Mouse (Mus musculus) ES-E14 (cell line): ENCODE results near the gene Mbtps2. TPM values are rescaled to one million over a fixed set of nuclear protein-coding genes. Genes with fewer than 3 reads are reported as not detected.

Experiments used
- DNase-seq: peaks from one replicate; pipeline ENCODE4 v3.0.0-alpha.2; 2013; ENCODE audit warnings: low read depth, low spot score
- H3K27ac ChIP-seq: 2 replicates; pipeline ENCODE4 v1.5.1; 2012; ENCODE audit warnings: low read depth, mild to moderate bottlenecking, low read length, moderate library complexity, mixed read lengths; ENCODE audit not compliant: poor library complexity, insufficient read depth, severe bottlenecking
- H3K36me3 ChIP-seq: 2 replicates; pipeline ENCODE4 v1.6.1; 2012; ENCODE audit warnings: mild to moderate bottlenecking, low read length, moderate library complexity, mixed read lengths; ENCODE audit not compliant: control insufficient read depth, poor library complexity, insufficient read depth, severe bottlenecking
- H3K4me1 ChIP-seq, 2 experiments: fragments of 150-350 bp in 1 of 2; sonication (generic) in 1 of 2; 2 replicates each; pipeline ENCODE4 v1.6.1; 2012; ENCODE audit warnings: low read length in 2 of 2, mild to moderate bottlenecking in 1 of 2, mixed read lengths in 1 of 2; ENCODE audit not compliant: control insufficient read depth in 2 of 2, insufficient read depth in 2 of 2, poor library complexity in 1 of 2
- H3K4me3 ChIP-seq, 2 experiments: fragments of 150-350 bp in 1 of 2; sonication (generic) in 1 of 2; 2 replicates each; pipeline ENCODE4 v1.5.1; 2012; ENCODE audit warnings: low read length in 2 of 2, low read depth in 1 of 2, mild to moderate bottlenecking in 1 of 2, mixed read lengths in 1 of 2; ENCODE audit not compliant: insufficient read depth in 1 of 2, poor library complexity in 1 of 2, severe bottlenecking in 1 of 2
- H3K9ac ChIP-seq: 2 replicates; pipeline ENCODE4 v1.6.1; 2012; ENCODE audit warnings: low read depth, mild to moderate bottlenecking, low read length, mixed read lengths; ENCODE audit not compliant: poor library complexity, insufficient read depth, severe bottlenecking
- H3K9me3 ChIP-seq: fragments of 150-350 bp; sonication (generic); 2 replicates; pipeline ENCODE4 v1.6.1; 2012; ENCODE audit warnings: low read depth, mild to moderate bottlenecking, low read length; ENCODE audit not compliant: control insufficient read depth, insufficient read depth
- CHD2 ChIP-seq: IDR thresholded peaks from 2 replicates; pipeline ENCODE4 v1.6.1; 2014; ENCODE audit warnings: mild to moderate bottlenecking, low read depth, low read length, inconsistent platforms
- HCFC1 ChIP-seq: IDR thresholded peaks from 2 replicates; pipeline ENCODE4 v1.6.1; 2012; ENCODE audit warnings: low read length, inconsistent platforms, borderline replicate concordance; ENCODE audit not compliant: insufficient read depth
- MAFK ChIP-seq: IDR thresholded peaks from 2 replicates; pipeline ENCODE4 v1.6.1; 2014; ENCODE audit warnings: mild to moderate bottlenecking, low read depth, low read length, inconsistent platforms; ENCODE audit not compliant: insufficient read depth
- ZC3H11A ChIP-seq: IDR thresholded peaks from 2 replicates; pipeline ENCODE4 v1.6.1; 2012; ENCODE audit warnings: low read depth, mild to moderate bottlenecking, inconsistent platforms, low read length, borderline replicate concordance
- ZNF384 ChIP-seq: IDR thresholded peaks from 2 replicates; pipeline ENCODE4 v1.6.1; 2012; ENCODE audit warnings: low read depth, low read length, inconsistent platforms
- in situ Hi-C, 2 experiments: fragments of 600-800 bp; cut with MboI; formaldehyde crosslinking; loops; one replicate each; pipeline ENCODE4 v1.15.1; 2025; ENCODE audit warnings: low sequenced_read_pairs in 2 of 2, inconsistent platforms in 1 of 2; ENCODE audit not compliant: unreplicated experiment in 2 of 2
- total RNA-seq: library from RNA; depleted of rRNA; stranded (reverse); fragments of 300-350 nt; gene quantifications from 2 replicates; pipeline ENCODE4 v1.2.3, GENCODE M21; 2012

Gene Mbtps2
- total RNA-seq, 1 experiment: 17.6 TPM

- Histone ChIP-seq H3K36me3 (no peaks in the 10 kb centered on the region), H3K4me1 (no peaks in the 10 kb centered on the region), H3K9me3 (no peaks in the 10 kb centered on the region), H3K27ac (no peak overlapping the region), H3K9ac (no peak overlapping the region), H3K4me3 (no peak overlapping the region)
- in situ Hi-C loops: no loop called here
- TF ChIP-seq ZNF384: no peak
- no peak for TF ChIP-seq HCFC1
- TF ChIP-seq ZC3H11A: no peak
- TF ChIP-seq MAFK: no peak
- no peak for TF ChIP-seq CHD2
- DNase-seq: no peak
Observed at GRCm38 (mm10) chrX:157637253-157637652, 38.7 kb upstream of the Mbtps2 start.

DNA sequence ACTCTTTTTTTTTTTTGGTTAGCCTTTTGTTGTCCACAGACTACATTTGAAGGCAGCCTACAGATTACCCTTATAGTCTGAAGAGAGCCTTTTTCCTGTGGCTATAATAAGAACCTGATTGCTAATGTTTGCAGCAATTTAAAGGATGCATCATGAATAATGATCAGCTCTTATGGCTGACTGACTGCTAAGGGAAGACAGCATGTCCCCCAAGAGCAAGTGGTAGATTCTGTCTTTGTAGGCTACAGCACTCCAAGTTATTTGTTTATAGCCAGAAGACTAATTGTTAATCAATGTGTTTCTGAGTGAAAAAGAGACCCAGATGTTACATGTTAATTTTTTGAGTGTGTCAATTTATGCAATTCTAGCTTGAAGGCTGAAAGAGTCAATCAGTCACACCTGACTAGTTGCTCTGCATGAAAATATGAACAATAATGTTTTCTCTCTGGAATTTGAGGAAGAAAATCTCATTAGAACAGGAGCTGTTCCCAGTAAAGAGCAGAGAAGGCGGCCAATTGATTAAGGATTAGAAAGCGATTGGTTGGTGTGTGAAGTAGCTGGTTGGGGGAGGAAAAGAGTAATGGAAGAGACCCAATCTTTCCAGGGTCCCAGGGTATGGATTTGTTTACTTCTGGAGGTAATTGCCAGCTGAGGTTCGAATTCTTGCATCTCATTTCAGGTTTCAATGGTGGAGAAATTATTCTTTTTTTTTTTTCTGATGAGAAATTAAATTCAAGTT is 35.3 kb upstream of the Mbtps2 start:
- no peak for DNase-seq
- TF ChIP-seq HCFC1 (no peak), ZNF384 (no peak), MAFK (no peak), CHD2 (no peak), ZC3H11A (no peak)
- H3K27ac ChIP-seq: no peak overlapping the region
- H3K4me3 ChIP-seq: no peak overlapping the region
- no peak overlapping the region for H3K9ac ChIP-seq
- in situ Hi-C loops: no loop called here
- no peaks in the 10 kb centered on the region for H3K4me1 ChIP-seq
- no peaks in the 10 kb centered on the region for H3K9me3 ChIP-seq
- H3K36me3 ChIP-seq: no peaks in the 10 kb centered on the region

- Histone ChIP-seq H3K36me3 (no peaks in the 10 kb centered on the region), H3K27ac (no peak overlapping the region), H3K9ac (no peak overlapping the region), H3K9me3 (0 out of 2 replicates have a peak, but pooled peaks cover 2% of the 10 kb centered on the region), H3K4me3 (no peak overlapping the region), H3K4me1 (no peaks in the 10 kb centered on the region)
- DNase-seq: no peak
- TF ChIP-seq ZC3H11A (no peak), CHD2 (no peak), ZNF384 (no peak), MAFK (no peak), HCFC1 (no peak)
- in situ Hi-C loops: no loop called here
Observed at GRCm38 (mm10) chrX:157630341-157630740, 31.8 kb upstream of the Mbtps2 start.

- in situ Hi-C loops: no loop called here
- Histone ChIP-seq H3K4me1 (peaks cover 0 to 3% of the 10 kb centered on the region in 2 experiments; a peak in 2 of 4 replicates), H3K9me3 (no peaks in the 10 kb centered on the region), H3K27ac (no peak overlapping the region; the same call in 1 of the 2 replicates), H3K36me3 (no peaks in the 10 kb centered on the region), H3K9ac (no peak overlapping the region), H3K4me3 (0 out of 4 replicates have a peak overlapping the region, but pooled peaks of 1 of the 2 experiments have one; percentile 52)
- no peak for TF ChIP-seq MAFK
- no peak for TF ChIP-seq ZNF384
- TF ChIP-seq ZC3H11A: no peak
- TF ChIP-seq CHD2: no peak
- no peak for TF ChIP-seq HCFC1
- DNase-seq: no peak
Observed at GRCm38 (mm10) chrX:157612894-157613293, 14.4 kb upstream of the Mbtps2 start.
